Mouse (Mus musculus): Measurements from ENCODE around the gene Diras2. TPM values are rescaled to one million over a fixed set of nuclear protein-coding genes. Genes with fewer than 3 reads are reported as not detected.

The Diras2 gene
- total and polyA plus RNA-seq, 2 experiments from 2014 or later: 0.22 to 0.73 TPM

DNA sequence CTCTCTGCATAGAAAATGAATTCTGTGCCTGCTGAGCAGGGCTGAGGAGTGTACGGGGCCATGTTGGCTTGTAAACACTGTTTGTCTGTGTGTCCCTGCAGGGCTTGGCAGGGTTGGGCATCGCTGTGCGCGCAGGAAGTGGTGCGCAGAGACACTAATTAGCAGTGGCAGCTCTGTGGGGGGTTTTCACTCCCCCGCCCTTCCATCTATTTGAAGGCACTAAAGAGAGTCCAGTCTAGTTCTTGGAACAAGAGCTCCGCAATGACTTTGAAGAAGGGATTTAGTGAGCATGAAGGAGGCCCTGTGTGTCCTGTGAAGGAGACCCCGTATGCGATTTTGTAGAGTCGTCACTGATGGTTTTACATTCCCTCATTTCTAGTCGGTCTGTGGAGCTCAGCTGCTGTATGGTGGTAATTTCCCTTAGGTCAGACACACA is 73.2 kb downstream of the Diras2 start:
- H3K4me1 ChIP-seq (ENCODE audit: control insufficient read depth, insufficient read depth): no peaks in the 10 kb centered on the region
- H3K4me3 ChIP-seq (ENCODE audit: low read depth, low read length): no peak overlapping the region
- H3K9ac ChIP-seq (replicated peaks; ENCODE audit: low read depth, low read length): no peak overlapping the region
- H3K27me3 ChIP-seq (ENCODE audit: control insufficient read depth, insufficient read depth, low read length): no peaks in the 10 kb centered on the region
- 0 out of 2 replicates have a peak, but pooled peaks cover 3% of the 10 kb centered on the region for H3K9me3 ChIP-seq (replicated peaks; ENCODE audit: control insufficient read depth, low read length)
- no peak for DNase-seq (ENCODE audit: low spot score)
- H3K4me2 ChIP-seq (ENCODE audit: low read depth, low read length): no peak overlapping the region
- no peak for TF ChIP-seq CTCF (IDR thresholded peaks at IDR 0.05; ENCODE audit: low read depth)
- TF ChIP-seq EP300 (IDR thresholded peaks at IDR 0.05; ENCODE audit: low read depth): no peak
- no peaks in the 10 kb centered on the region for H3K36me3 ChIP-seq (replicated peaks; ENCODE audit: control insufficient read depth, insufficient read depth, low read length)
- 90% methylated on average over 11 of the region's 11 CpGs for WGBS
- no peak overlapping the region for H3K27ac ChIP-seq (ENCODE audit: low read depth)
- no peak for ATAC-seq (ENCODE audit: insufficient read depth, low read depth)

GRCm38 (mm10) chr13:52457177-52457888 is 73.7 kb downstream of the Diras2 start:
- no peak overlapping the region for H3K4me3 ChIP-seq (ENCODE audit: low read depth, low read length)
- H3K27me3 ChIP-seq (ENCODE audit: control insufficient read depth, insufficient read depth, low read length): no peaks in the 10 kb centered on the region
- H3K36me3 ChIP-seq (replicated peaks; ENCODE audit: control insufficient read depth, insufficient read depth, low read length): no peaks in the 10 kb centered on the region
- no peak overlapping the region for H3K4me2 ChIP-seq (ENCODE audit: low read depth, low read length)
- TF ChIP-seq EP300 (IDR thresholded peaks at IDR 0.05; ENCODE audit: low read depth) (no peak), CTCF (IDR thresholded peaks at IDR 0.05; ENCODE audit: low read depth) (no peak)
- no peak overlapping the region for H3K27ac ChIP-seq (ENCODE audit: low read depth)
- 83% methylated on average over 15 of the region's 15 CpGs for WGBS
- ATAC-seq (ENCODE audit: insufficient read depth, low read depth): no peak
- 0 out of 2 replicates have a peak, but pooled peaks cover 2% of the 10 kb centered on the region for H3K9me3 ChIP-seq (replicated peaks; ENCODE audit: control insufficient read depth, low read length)
- H3K4me1 ChIP-seq (ENCODE audit: control insufficient read depth, insufficient read depth): no peaks in the 10 kb centered on the region
- no peak overlapping the region for H3K9ac ChIP-seq (replicated peaks; ENCODE audit: low read depth, low read length)
- no peak for DNase-seq (ENCODE audit: low spot score)

DNA sequence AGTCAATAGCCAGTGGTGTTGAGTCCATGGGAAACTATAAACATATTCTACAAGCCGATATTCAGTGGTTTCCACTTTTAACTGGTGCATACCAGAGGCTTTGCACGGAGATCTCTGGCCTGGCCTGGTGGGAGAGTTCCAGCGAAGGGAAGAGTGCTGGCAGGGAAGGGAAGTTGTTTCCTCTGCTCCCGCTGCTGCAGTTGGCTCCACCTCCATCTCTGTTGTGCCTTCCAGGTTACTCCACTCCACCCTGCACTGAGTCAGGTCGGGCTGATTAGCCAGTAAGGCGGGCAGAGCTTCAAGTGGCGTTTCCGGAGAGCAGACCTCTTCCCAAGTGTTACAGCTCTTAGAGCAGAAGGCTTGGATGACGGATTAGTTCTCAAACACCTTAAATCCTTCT is 75.8 kb downstream of the Diras2 start:
- WGBS: 19% methylated on average over 9 of the region's 9 CpGs
- ATAC-seq (ENCODE audit: insufficient read depth, low read depth): 0 out of 2 replicates have a peak, but pooled peaks have one; percentile 24
- TF ChIP-seq EP300 (IDR thresholded peaks at IDR 0.05; ENCODE audit: low read depth) (no peak), CTCF (IDR thresholded peaks at IDR 0.05; ENCODE audit: low read depth) (no peak)

GRCm38 (mm10) chr13:52454708-52455250 is 76.3 kb downstream of the Diras2 start:
- 71% methylated on average over 11 of the region's 11 CpGs for WGBS
- Histone ChIP-seq H3K4me2 (ENCODE audit: low read depth, low read length) (no peak overlapping the region), H3K4me1 (ENCODE audit: control insufficient read depth, insufficient read depth) (no peaks in the 10 kb centered on the region), H3K36me3 (replicated peaks; ENCODE audit: control insufficient read depth, insufficient read depth, low read length) (no peaks in the 10 kb centered on the region), H3K27me3 (ENCODE audit: control insufficient read depth, insufficient read depth, low read length) (no peaks in the 10 kb centered on the region), H3K4me3 (ENCODE audit: low read depth, low read length) (no peak overlapping the region), H3K9ac (replicated peaks; ENCODE audit: low read depth, low read length) (no peak overlapping the region), H3K9me3 (replicated peaks; ENCODE audit: control insufficient read depth, low read length) (no peaks in the 10 kb centered on the region), H3K27ac (ENCODE audit: low read depth) (no peak overlapping the region)
- ATAC-seq (ENCODE audit: insufficient read depth, low read depth): no peak
- DNase-seq (ENCODE audit: low spot score): no peak
- TF ChIP-seq EP300 (IDR thresholded peaks at IDR 0.05; ENCODE audit: low read depth) (no peak), CTCF (IDR thresholded peaks at IDR 0.05; ENCODE audit: low read depth) (no peak)

More for the DNA sequence above, 75.8 kb downstream of the Diras2 start:
- Histone ChIP-seq H3K4me1 (ENCODE audit: control insufficient read depth, insufficient read depth) (no peaks in the 10 kb centered on the region), H3K27ac (ENCODE audit: low read depth) (no peak overlapping the region), H3K9ac (replicated peaks; ENCODE audit: low read depth, low read length) (no peak overlapping the region), H3K4me2 (ENCODE audit: low read depth, low read length) (no peak overlapping the region), H3K9me3 (replicated peaks; ENCODE audit: control insufficient read depth, low read length) (no peaks in the 10 kb centered on the region), H3K4me3 (ENCODE audit: low read depth, low read length) (no peak overlapping the region), H3K36me3 (replicated peaks; ENCODE audit: control insufficient read depth, insufficient read depth, low read length) (no peaks in the 10 kb centered on the region), H3K27me3 (ENCODE audit: control insufficient read depth, insufficient read depth, low read length) (no peaks in the 10 kb centered on the region)
- no peak for DNase-seq (ENCODE audit: low spot score)

Other genes with a start within 250 kb of the Diras2 start
- gene Syk, start 51.9 kb upstream of the Diras2 start, total RNA-seq (2014; rRNA removed; ENCODE audit: low replicate concordance): 18.3 and 20.7 TPM in 2 replicates
- 5.7 and 6.1 TPM in 2 replicates for gene Syk, start 51.9 kb upstream of the Diras2 start, polyA plus RNA-seq (2015; fragmentation: Nextera tagmentation; extraction: Ambion mirVana)